Mouse (Mus musculus) embryo, embryonic 11 days (tissue): ENCODE measurements at regions not wholly inside any gene's neighbourhood (a gene's known extent, or its start where the extent isn't known, plus 50 kb on each side); places are given as distances from the start of the nearest gene placed in this dataset.

Source experiments
- DNase-seq: peaks from one replicate; pipeline ENCODE4 v3.0.0-alpha.2; 2015

GRCm38 (mm10) chr12:39952854-39953253 lies 85.0 kb downstream of the Arl4a start:
- DNase-seq, result no peak

GRCm38 (mm10) chr12:39951911-39952310 lies 85.9 kb downstream of the Arl4a start:
- no peak for DNase-seq

- DNase-seq, result no peak
These were observed 87.5 kb downstream of the Arl4a start for GRCm38 (mm10) chr12:39950270-39950801.

DNA sequence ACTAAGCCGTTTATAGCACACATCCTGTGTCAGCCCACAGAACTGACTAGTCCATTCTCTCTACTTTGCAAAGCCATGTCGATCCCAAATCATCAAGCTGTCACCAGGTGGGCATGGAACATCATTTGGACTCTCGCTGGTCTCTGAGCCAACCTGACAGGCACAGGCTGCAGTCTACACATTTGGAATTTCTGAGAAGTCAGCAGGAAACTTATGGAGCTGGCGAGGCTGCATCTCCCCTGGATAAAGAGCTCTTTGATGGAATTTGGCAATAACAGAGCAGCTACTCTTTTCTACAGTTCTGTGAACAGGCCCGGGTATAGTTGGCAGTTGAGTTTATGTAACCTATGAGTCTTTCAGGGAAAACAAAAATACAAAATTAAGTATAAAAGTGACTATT lies 94.9 kb downstream of the Arl4a start:
- DNase-seq, result no peak

DNA sequence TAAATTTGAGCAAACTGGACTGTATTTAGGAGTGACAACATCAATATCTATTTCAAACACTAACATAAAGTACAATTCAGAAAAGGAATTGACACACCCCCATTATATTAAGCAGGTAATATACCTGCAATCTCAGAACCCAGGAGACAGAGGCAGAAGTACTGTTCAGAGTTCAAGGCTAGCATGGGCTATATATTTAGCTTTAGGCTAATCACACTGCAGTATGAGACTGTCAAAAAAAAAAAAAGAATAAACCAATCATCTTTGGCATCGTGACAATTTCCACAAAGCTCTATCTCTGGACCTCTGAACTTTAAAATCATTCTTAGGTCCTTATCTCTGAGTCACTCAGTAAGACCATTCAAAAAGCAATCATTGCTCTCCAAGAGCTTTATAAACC lies 96.7 kb downstream of the Arl4a start:
- DNase-seq, result no peak

- no peak for DNase-seq
These were observed 98.8 kb downstream of the Arl4a start for GRCm38 (mm10) chr12:39939017-39939416.

DNA sequence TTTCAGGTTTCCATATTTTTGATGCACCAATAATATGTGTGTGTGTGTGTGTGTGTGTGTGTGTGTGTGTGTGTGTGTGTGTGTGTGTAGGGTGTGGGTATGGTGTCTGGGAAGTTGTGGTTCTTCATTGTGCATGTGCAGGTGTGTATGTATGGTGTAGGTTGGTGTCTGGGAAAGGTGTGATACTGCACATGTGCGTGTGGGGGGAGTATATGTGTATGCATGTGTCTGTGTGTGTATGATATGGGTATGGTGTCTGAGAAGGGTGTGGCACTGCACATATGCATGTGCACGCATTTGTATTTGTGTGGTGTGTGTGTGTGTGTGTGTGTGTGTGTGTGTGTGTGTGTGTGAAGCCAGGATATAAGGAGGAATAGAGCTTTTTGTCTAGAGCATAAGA lies 99.6 kb downstream of the Arl4a start:
- no peak for DNase-seq

DNA sequence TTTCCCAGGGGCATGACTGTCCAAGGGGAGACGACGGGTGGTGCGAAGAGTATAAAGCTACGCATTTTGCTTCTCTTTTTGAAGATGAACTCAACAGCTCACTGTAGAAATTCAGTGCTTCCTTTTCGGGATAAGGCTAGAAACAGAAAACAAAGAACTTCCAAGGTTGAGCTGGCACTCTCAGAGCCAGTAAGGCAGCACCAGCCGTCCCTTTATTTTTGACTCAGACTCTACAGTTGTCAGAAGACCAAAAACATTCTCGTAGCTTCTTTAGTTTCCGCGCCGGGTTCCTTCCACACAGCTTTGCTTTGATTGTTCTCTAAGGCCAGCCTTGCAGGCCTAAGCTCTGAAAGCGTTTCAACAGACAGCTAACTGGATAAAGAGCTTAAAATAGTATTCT lies 101.5 kb downstream of the Arl4a start:
- DNase-seq, result no peak

- no peak for DNase-seq
These were observed 102.0 kb downstream of the Arl4a start for GRCm38 (mm10) chr12:39935775-39936174.

GRCm38 (mm10) chr12:39934877-39935276 lies 102.9 kb downstream of the Arl4a start:
- DNase-seq, result no peak

DNA sequence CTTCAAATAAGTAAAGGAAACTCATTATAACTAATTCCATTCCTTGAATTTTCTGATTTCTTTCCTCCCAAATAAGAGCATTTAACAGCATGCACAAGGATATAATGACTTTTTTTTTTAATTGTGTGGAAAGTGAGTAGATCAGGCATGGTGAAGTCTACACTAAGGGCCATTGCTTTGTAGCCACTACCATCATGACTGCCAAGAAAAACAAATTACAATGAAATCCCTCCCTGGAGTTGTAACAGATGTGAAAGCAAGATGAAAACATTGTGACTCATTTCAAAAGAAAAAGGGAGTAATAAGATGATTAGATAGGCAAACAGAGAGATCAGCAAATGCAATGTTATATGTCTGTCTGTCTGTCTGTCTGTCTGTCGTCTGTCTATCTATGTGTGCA lies 106.6 kb downstream of the Arl4a start:
- no peak for DNase-seq

- no peak for DNase-seq
These were observed 109.9 kb downstream of the Arl4a start for GRCm38 (mm10) chr12:39927902-39928301.

GRCm38 (mm10) chr12:39927014-39927413 lies 110.8 kb downstream of the Arl4a start:
- DNase-seq, result no peak

- no peak for DNase-seq
These were observed 116.3 kb downstream of the Arl4a start for GRCm38 (mm10) chr12:39921481-39921880.

GRCm38 (mm10) chr12:39920466-39920913 lies 117.3 kb downstream of the Arl4a start:
- peak; percentile 62 for DNase-seq

GRCm38 (mm10) chr12:39919909-39920308 lies 117.9 kb downstream of the Arl4a start:
- DNase-seq, result no peak

- DNase-seq, result no peak
These were observed 149.3 kb downstream of the Arl4a start for GRCm38 (mm10) chr12:39888493-39888892.

GRCm38 (mm10) chr12:39885366-39885765 lies 152.5 kb downstream of the Arl4a start:
- no peak for DNase-seq

DNA sequence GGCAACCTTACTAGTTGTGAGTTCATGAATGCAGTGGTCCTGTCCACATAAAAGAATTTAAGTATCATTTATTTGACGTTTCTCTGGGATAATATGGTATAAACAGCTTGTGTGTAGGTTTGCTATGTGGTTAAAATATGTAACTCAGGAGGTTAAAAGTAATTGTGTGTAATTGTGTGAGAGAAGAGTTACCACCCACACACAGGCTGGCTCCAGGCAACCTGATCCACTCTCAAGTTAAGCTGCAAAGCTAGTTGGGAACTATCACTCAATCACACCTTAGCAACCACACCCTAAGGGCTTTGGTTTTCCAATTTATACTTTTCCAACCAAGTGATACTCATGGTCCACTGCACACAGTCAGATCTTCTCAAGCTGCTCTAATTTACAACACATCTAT lies 157.5 kb downstream of the Arl4a start:
- DNase-seq, result no peak

DNA sequence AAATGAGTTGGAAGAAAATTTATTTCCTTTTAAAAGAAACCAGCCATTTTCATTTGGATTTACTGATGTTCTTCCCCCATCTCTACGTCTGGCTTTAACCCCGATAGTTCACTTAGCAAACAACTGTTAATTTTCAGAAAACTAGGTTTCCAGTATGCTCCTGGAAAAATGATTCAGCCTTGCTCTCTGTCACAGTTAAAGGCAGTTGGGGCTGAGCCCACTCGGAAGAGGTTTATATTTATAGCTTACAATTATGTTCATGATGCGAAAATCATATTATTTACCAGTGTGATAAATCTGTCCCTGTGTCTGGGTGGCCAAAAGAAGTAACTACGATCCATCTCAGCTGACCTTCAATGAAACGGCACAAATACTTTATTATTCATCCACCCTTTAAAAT lies 163.9 kb downstream of the Arl4a start:
- no peak for DNase-seq

DNA sequence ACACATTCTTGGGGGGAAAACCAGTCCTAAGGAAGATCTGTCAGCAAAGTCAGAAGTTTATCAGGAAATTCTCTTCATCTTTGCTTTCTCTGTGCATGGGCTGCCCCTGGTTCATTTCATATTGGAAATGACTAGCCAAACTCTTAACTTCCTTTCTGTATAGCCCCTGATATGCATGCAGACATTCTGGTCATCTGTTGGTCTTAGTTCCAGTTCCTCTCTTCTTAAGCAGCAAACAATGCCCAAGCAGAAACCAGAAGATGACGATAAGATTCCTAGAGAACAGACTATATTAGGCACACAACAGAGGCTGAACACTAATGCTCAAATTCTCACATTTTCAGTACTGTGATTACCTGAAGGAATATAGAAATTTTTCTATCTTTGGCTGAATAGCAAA lies 176.0 kb downstream of the Arl4a start:
- no peak for DNase-seq

- no peak for DNase-seq
These were observed 186.2 kb downstream of the Arl4a start for GRCm38 (mm10) chr12:39851610-39852009.

DNA sequence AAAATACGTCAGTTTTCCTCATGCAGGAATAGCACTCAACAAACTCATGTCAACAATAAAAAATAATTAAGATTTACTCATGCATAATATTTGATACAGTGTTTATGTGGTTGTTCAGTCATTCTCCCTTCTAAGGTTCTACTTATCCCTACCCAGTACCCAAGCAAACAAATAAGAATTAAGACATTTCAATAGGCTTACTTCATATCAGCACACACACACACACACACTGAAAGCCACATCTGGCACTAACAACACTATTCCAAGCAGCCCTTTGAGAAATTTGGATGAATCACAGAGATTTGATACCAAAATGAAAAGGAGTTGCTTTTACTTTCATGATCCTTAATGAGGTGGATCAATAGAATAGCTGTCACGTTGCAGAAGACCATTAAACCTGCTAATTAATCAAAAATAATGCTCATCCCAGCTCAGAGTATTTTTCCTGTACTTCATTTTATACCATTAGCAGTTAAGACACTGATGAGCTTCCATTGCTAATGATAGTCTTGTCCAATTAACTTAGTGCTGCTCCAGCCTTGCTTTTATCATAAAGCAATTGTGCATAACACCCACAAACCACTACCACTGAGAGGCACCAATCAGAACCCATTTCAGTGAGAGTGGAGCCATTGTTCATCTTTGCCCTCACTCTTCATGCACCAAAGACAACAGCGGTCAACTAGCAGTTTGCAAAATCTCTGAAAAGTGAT lies 188.3 kb downstream of the Arl4a start:
- DNase-seq, result no peak

GRCm38 (mm10) chr12:39840615-39841014 lies 197.2 kb downstream of the Arl4a start:
- no peak for DNase-seq

GRCm38 (mm10) chr12:39840179-39840578 lies 197.6 kb downstream of the Arl4a start:
- DNase-seq, result no peak
